Mouse (Mus musculus) limb, embryonic 11.5 days (tissue): Measurements from ENCODE around the gene Dlg4. TPM values are rescaled to one million over a fixed set of nuclear protein-coding genes. Genes with fewer than 3 reads are reported as not detected.

Experiments used
- ATAC-seq: fragments of 200-750 bp; cut with Nextera tagmentation; 2 replicates; pipeline ENCODE4 v1.8.0; 2017; ENCODE audit warnings: low read depth; ENCODE audit not compliant: insufficient number of reproducible peaks, low FRiP score, low TSS enrichment
- DNase-seq: peaks from one replicate; pipeline ENCODE4 v3.0.0-alpha.2; 2015; ENCODE audit warnings: low spot score
- H3K27ac ChIP-seq: fragments of 300-500 bp; sonication (generic); replicated peaks from 2 replicates; pipeline ENCODE4 v1.5.1; 2014; ENCODE audit warnings: low read depth, mild to moderate bottlenecking, low read length
- H3K27me3 ChIP-seq: fragments of 300-500 bp; sonication (generic); 2 replicates; pipeline ENCODE4 v1.6.1; 2014; ENCODE audit warnings: mild to moderate bottlenecking, low read length, mixed read lengths; ENCODE audit not compliant: control insufficient read depth, insufficient read depth
- H3K36me3 ChIP-seq: fragments of 300-500 bp; sonication (generic); 2 replicates; pipeline ENCODE4 v1.6.1; 2014; ENCODE audit warnings: mild to moderate bottlenecking, low read length, moderate library complexity, mixed read lengths; ENCODE audit not compliant: control insufficient read depth, insufficient read depth
- H3K4me1 ChIP-seq: fragments of 300-500 bp; sonication (generic); 2 replicates; pipeline ENCODE4 v1.6.1; 2014; ENCODE audit warnings: low read length, mixed read lengths; ENCODE audit not compliant: control insufficient read depth, insufficient read depth
- H3K4me2 ChIP-seq: fragments of 300-500 bp; sonication (generic); 2 replicates; pipeline ENCODE4 v1.6.1; 2014; ENCODE audit warnings: low read depth, mild to moderate bottlenecking, moderate library complexity; ENCODE audit not compliant: severe bottlenecking
- H3K4me3 ChIP-seq: fragments of 300-500 bp; sonication (generic); 2 replicates; pipeline ENCODE4 v1.5.1; 2014; ENCODE audit warnings: low read depth, low read length
- H3K9ac ChIP-seq: fragments of 300-500 bp; sonication (generic); 2 replicates; pipeline ENCODE4 v1.6.1; 2014; ENCODE audit warnings: mild to moderate bottlenecking, low read length
- H3K9me3 ChIP-seq: fragments of 300-500 bp; sonication (generic); 2 replicates; pipeline ENCODE4 v1.6.1; 2016; ENCODE audit warnings: low read length; ENCODE audit not compliant: control insufficient read depth
- WGBS: fragments of 180-500 bp; shearing (Covaris S2); extraction: QIAGEN DNeasy Blood & Tissue Kit; methylation state at CpG from one replicate; pipeline ENCODE4 v1.1.7; 2014; 5-methylcytosine and 5-hydroxymethylcytosine counted together
- polyA plus RNA-seq: library from polyadenylated mRNA; unstranded; fragments of >200 nt; fragmentation: Nextera tagmentation; extraction: Ambion mirVana; gene quantifications from 2 replicates; pipeline ENCODE4 v1.2.1, GENCODE M21; 2014

Gene Dlg4
- polyA plus RNA-seq, 1 experiment from 2014 or later = 10.8 TPM

DNA sequence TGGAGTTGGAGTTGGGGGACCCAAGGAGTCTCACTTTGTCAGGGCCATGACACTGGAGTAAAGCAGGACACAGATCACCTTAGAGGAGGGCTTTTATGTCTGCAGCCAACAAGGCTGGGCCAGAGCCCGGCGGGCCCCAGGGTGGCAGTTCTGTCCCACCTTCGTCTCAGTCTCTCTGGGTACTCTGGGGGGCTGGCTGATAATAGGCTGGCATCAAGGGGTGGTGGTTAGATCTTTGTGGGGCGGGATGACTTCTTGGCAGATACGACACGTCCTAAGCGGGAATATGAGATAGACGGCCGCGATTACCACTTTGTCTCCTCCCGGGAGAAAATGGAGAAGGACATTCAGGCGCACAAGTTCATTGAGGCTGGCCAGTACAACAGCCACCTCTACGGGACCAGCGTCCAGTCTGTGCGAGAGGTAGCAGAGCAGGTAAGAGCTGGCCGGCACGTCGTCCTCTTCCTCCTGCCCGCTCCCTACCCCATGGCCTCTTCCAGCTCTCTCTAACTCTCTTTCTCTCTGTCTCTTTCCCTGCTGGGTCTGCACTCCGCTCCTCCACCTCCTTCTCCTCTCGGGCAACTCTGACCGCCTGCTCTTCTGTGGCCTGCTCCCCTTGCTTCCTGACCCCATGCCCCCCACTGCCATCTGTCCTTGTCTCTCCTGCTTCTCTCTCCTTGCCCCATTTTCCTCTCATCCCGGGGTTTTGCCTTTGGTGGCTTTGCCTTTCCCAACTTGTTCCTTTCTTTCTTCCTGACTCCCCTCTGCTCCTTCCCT is 25.8 kb downstream of the Dlg4 start:
- DNase-seq (no peak), ATAC-seq (no peak)
- no peak overlapping the region for H3K4me2 ChIP-seq
- H3K27me3 ChIP-seq = no peaks in the 10 kb centered on the region
- H3K9ac ChIP-seq = no peak overlapping the region
- no peak overlapping the region for H3K4me3 ChIP-seq
- H3K36me3 ChIP-seq = peaks cover 6% of the 10 kb centered on the region
- H3K4me1 ChIP-seq = no peaks in the 10 kb centered on the region
- 88% methylated on average over 23 of the region's 23 CpGs for WGBS
- H3K27ac ChIP-seq = no peak overlapping the region
- H3K9me3 ChIP-seq = no peaks in the 10 kb centered on the region

GRCm38 (mm10) chr11:70043665-70044064 is 26.9 kb downstream of the Dlg4 start:
- peaks cover 6% of the 10 kb centered on the region for H3K36me3 ChIP-seq

GRCm38 (mm10) chr11:70045435-70045834 is 28.7 kb downstream of the Dlg4 start:
- no peak for DNase-seq
- 41% methylated on average over 9 of the region's 9 CpGs for WGBS
- H3K9ac ChIP-seq = no peak overlapping the region
- H3K4me2 ChIP-seq = no peak overlapping the region
- no peaks in the 10 kb centered on the region for H3K4me1 ChIP-seq
- H3K9me3 ChIP-seq = no peaks in the 10 kb centered on the region
- ATAC-seq = no peak
- H3K27me3 ChIP-seq = no peaks in the 10 kb centered on the region
- peaks cover 6% of the 10 kb centered on the region for H3K36me3 ChIP-seq
- H3K27ac ChIP-seq = no peak overlapping the region
- H3K4me3 ChIP-seq = no peak overlapping the region

More at GRCm38 (mm10) chr11:70043665-70044064, 26.9 kb downstream of the Dlg4 start:
- WGBS = 83% methylated on average over 7 of the region's 7 CpGs
- ATAC-seq = no peak
- Histone ChIP-seq H3K9ac (no peak overlapping the region), H3K4me1 (no peaks in the 10 kb centered on the region), H3K9me3 (no peaks in the 10 kb centered on the region), H3K4me3 (no peak overlapping the region), H3K27ac (no peak overlapping the region), H3K4me2 (no peak overlapping the region), H3K27me3 (no peaks in the 10 kb centered on the region)
- no peak for DNase-seq

DNA sequence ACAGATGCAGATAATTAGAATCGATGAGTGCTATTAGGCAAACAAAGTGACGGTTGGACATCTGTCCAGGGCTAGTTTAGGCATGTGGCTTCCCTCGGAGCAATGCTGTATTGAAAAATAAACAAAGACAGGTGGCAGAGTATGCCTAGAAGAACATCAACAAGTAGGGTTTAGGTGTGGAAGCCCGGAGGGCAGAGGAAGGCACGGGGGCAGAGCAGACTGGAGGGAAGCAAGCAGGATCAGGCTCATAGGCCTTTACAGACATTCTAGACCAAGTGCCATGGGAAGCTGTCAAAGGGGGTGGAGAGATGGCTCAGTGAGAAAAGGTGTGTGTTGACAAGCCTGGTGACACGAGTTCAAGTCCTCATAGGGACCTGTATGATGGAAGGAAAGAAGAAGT is 32.6 kb downstream of the Dlg4 start:
- no peaks in the 10 kb centered on the region for H3K4me1 ChIP-seq
- 60% methylated on average over 6 of the region's 6 CpGs for WGBS

DNA sequence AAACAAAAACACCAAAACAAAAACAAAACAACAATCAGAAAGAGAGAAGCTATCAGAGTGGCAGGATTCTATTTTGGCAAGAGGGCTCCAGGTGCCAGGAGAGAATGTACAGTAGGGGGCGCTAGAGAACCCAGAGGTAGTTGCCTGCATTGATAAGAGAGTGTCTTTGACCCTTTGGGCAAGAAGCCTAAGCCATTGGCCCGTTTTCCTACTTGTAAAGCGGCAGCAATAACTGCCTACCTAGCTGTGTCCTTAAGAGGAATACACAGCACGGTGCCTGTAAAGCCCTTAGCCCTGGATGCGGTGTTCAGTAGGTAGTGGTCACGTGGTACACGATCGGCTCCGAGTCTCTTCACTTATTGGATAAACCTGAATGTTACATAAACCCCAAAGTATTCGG is 33.1 kb downstream of the Dlg4 start:
- Histone ChIP-seq H3K9me3 (no peaks in the 10 kb centered on the region), H3K36me3 (no peaks in the 10 kb centered on the region; the same call in 1 of the 2 replicates), H3K4me2 (no peak overlapping the region), H3K27me3 (no peaks in the 10 kb centered on the region), H3K9ac (no peak overlapping the region), H3K4me1 (no peaks in the 10 kb centered on the region), H3K27ac (no peak overlapping the region), H3K4me3 (no peak overlapping the region)
- 48% methylated on average over 10 of the region's 10 CpGs for WGBS
- ATAC-seq (no peak), DNase-seq (no peak)

More for the DNA sequence above, 32.6 kb downstream of the Dlg4 start:
- Histone ChIP-seq H3K4me2 (no peak overlapping the region), H3K36me3 (peaks cover under 1% of the 10 kb centered on the region), H3K27me3 (no peaks in the 10 kb centered on the region), H3K27ac (no peak overlapping the region), H3K4me3 (no peak overlapping the region), H3K9me3 (no peaks in the 10 kb centered on the region), H3K9ac (no peak overlapping the region)
- no peak for DNase-seq
- ATAC-seq = no peak

GRCm38 (mm10) chr11:70053156-70053555 is 36.4 kb downstream of the Dlg4 start:
- H3K27ac ChIP-seq = no peak overlapping the region
- 74% methylated on average over 7 of the region's 7 CpGs for WGBS

DNA sequence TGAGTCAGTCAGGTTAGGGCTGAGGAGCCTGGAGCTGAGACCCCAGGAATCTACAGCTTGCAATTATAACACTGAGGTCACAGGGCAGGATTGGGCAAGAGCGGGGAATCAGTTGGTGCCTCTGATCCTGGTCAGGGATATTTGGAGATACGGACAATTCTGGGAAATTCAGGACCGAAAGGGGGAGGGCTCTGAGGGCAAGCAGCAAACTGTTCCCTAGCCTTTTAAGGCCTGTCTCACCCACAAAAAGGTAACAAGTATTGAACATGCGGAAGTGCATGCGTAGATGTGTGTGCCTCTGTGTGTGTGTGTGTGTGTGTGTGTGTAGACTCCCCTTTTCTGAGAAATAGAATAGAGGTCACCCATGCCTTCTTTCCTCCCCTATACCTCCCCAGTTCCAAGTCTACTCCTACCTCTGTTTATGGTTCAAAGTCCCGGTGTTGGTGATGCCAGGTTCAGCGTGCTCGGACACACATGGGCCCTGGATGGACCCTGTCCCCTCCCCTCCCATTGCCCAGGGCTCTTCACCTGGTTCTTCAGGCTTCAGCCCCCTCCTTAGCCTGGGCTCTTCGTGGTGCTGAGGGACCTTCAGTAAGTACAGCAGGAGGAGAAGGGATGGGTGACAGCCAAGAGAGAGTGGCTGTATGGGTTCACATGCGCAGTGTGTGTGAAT is 37.3 kb downstream of the Dlg4 start, which contains the start of gene Asgr1:
Gene Asgr1, plus strand, starts transcription at position 188 of the 673 bp plus-strand sequence.
- H3K9me3 ChIP-seq = no peaks in the 10 kb centered on the region
- no peaks in the 10 kb centered on the region for H3K36me3 ChIP-seq
- peaks cover 3% of the 10 kb centered on the region; the same call in 1 of the 2 replicates for H3K4me1 ChIP-seq
- no peak within 1 kb of the TSS for H3K27ac ChIP-seq
- 86% methylated on average over 10 of the region's 10 CpGs for WGBS
- no peak within 1 kb of the TSS for H3K4me3 ChIP-seq
- ATAC-seq (no peak), DNase-seq (no peak)
- H3K27me3 ChIP-seq = no peaks in the 10 kb centered on the region
- H3K4me2 ChIP-seq = no peak within 1 kb of the TSS
- no peak within 1 kb of the TSS for H3K9ac ChIP-seq

More at GRCm38 (mm10) chr11:70053156-70053555, 36.4 kb downstream of the Dlg4 start:
- Histone ChIP-seq H3K9me3 (no peaks in the 10 kb centered on the region), H3K4me3 (no peak overlapping the region), H3K4me1 (peaks cover 3% of the 10 kb centered on the region; the same call in 1 of the 2 replicates), H3K9ac (no peak overlapping the region), H3K27me3 (no peaks in the 10 kb centered on the region), H3K4me2 (no peak overlapping the region), H3K36me3 (no peaks in the 10 kb centered on the region)
- DNase-seq (no peak), ATAC-seq (no peak)

- Histone ChIP-seq H3K36me3 (no peaks in the 10 kb centered on the region), H3K27ac (no peak overlapping the region), H3K9ac (no peak overlapping the region), H3K9me3 (no peaks in the 10 kb centered on the region), H3K27me3 (no peaks in the 10 kb centered on the region), H3K4me3 (no peak overlapping the region), H3K4me1 (peaks cover 3% of the 10 kb centered on the region; the same call in 1 of the 2 replicates), H3K4me2 (no peak overlapping the region)
- ATAC-seq (no peak), DNase-seq (peak; percentile 90)
- WGBS = 25% methylated on average over 18 of the region's 18 CpGs
Observed at GRCm38 (mm10) chr11:70055618-70056214, 39.0 kb downstream of the Dlg4 start.
